Mouse (Mus musculus) midbrain, embryonic 16.5 days (tissue): ENCODE data around the gene Trmu. TPM values are rescaled to one million over a fixed set of nuclear protein-coding genes. Genes with fewer than 3 reads are reported as not detected.

Experiments
- ATAC-seq: fragments of 200-750 bp; cut with Nextera tagmentation; 2 replicates; pipeline ENCODE4 v1.8.0; 2017; ENCODE audit warnings: moderate TSS enrichment
- H3K27ac ChIP-seq: fragments of 300-500 bp; sonication (generic); 2 replicates; pipeline ENCODE4 v1.5.1; 2014; ENCODE audit warnings: mild to moderate bottlenecking, low read length, mixed read lengths
- H3K27me3 ChIP-seq: fragments of 300-500 bp; sonication (generic); 2 replicates; pipeline ENCODE4 v1.6.1; 2014; ENCODE audit warnings: low read depth, low read length, mixed read lengths; ENCODE audit not compliant: control insufficient read depth, insufficient read depth
- H3K36me3 ChIP-seq: fragments of 300-500 bp; sonication (generic); 2 replicates; pipeline ENCODE4 v1.6.1; 2014; ENCODE audit warnings: mild to moderate bottlenecking, low read length, moderate library complexity, mixed read lengths; ENCODE audit not compliant: control insufficient read depth, insufficient read depth
- H3K4me1 ChIP-seq: fragments of 300-500 bp; sonication (generic); 2 replicates; pipeline ENCODE4 v1.6.1; 2014; ENCODE audit warnings: mild to moderate bottlenecking, low read length, mixed read lengths; ENCODE audit not compliant: control insufficient read depth, insufficient read depth
- H3K4me2 ChIP-seq: fragments of 300-500 bp; sonication (generic); 2 replicates; pipeline ENCODE4 v1.6.1; 2014; ENCODE audit warnings: mild to moderate bottlenecking, low read length, mixed read lengths
- H3K4me3 ChIP-seq: fragments of 300-500 bp; sonication (generic); 2 replicates; pipeline ENCODE4 v1.5.1; 2014; ENCODE audit warnings: low read depth, mild to moderate bottlenecking, low read length, moderate library complexity, mixed read lengths
- H3K9ac ChIP-seq: fragments of 300-500 bp; sonication (generic); 2 replicates; pipeline ENCODE4 v1.6.1; 2014; ENCODE audit warnings: low read depth, low read length, mixed read lengths
- H3K9me3 ChIP-seq: fragments of 300-500 bp; sonication (generic); replicated peaks from 2 replicates; pipeline ENCODE4 v1.6.1; 2014; ENCODE audit warnings: mild to moderate bottlenecking, low read length, mixed read lengths; ENCODE audit not compliant: control insufficient read depth, poor library complexity, severe bottlenecking
- WGBS: fragments of 180-500 bp; shearing (Covaris S2); extraction: QIAGEN DNeasy Blood & Tissue Kit; methylation state at CpG from one replicate; pipeline ENCODE4 v1.1.7; 2014; 5-methylcytosine and 5-hydroxymethylcytosine counted together
- polyA plus RNA-seq: library from polyadenylated mRNA; unstranded; fragments of >200 nt; fragmentation: Nextera tagmentation; extraction: Ambion mirVana; gene quantifications from 2 replicates; pipeline ENCODE4 v1.2.1, GENCODE M21; 2015

The Trmu gene
- polyA plus RNA-seq, 1 experiment from 2014 or later = 59.5 TPM

GRCm38 (mm10) chr15:85903826-85904225, 24.7 kb downstream of the Trmu start:
- Histone ChIP-seq H3K4me2 (no peak overlapping the region), H3K9me3 (no peaks in the 10 kb centered on the region), H3K27me3 (no peaks in the 10 kb centered on the region), H3K36me3 (0 out of 2 replicates have a peak, but pooled peaks cover 2% of the 10 kb centered on the region), H3K4me3 (no peak overlapping the region), H3K9ac (no peak overlapping the region), H3K27ac (no peak overlapping the region), H3K4me1 (no peaks in the 10 kb centered on the region)
- 80% methylated on average over 8 of the region's 8 CpGs for WGBS
- no peak for ATAC-seq

GRCm38 (mm10) chr15:85908660-85909491, 29.8 kb downstream of the Trmu start:
- Histone ChIP-seq H3K9ac (no peak overlapping the region), H3K27ac (no peak overlapping the region), H3K4me2 (no peak overlapping the region), H3K9me3 (no peaks in the 10 kb centered on the region), H3K36me3 (no peaks in the 10 kb centered on the region), H3K4me3 (no peak overlapping the region), H3K4me1 (no peaks in the 10 kb centered on the region), H3K27me3 (no peaks in the 10 kb centered on the region)
- no peak for ATAC-seq
- WGBS = 95% methylated on average over 7 of the region's 7 CpGs

DNA sequence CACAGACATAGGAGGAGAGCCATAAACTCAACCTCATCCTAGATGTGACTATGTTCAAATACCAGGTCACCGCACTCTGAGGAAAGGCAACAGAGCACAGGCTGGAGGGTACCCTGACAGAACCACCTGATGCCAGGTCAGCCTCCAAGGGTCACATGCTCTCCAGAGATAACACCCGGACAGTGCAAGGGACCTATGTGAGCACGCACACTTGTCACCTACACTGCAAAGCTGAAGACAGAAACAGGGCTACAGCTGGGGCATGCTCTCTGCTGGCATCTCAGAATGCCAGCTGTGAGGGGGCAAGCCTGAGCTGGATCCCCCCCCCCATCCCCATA, 30.3 kb downstream of the Trmu start:
- H3K27ac ChIP-seq = no peak overlapping the region
- no peak overlapping the region for H3K4me3 ChIP-seq
- 97% methylated on average over 3 of the region's 3 CpGs for WGBS
- no peaks in the 10 kb centered on the region for H3K36me3 ChIP-seq
- no peaks in the 10 kb centered on the region for H3K27me3 ChIP-seq
- ATAC-seq = no peak
- no peaks in the 10 kb centered on the region for H3K9me3 ChIP-seq
- H3K9ac ChIP-seq = no peak overlapping the region
- H3K4me1 ChIP-seq = no peaks in the 10 kb centered on the region
- no peak overlapping the region for H3K4me2 ChIP-seq

DNA sequence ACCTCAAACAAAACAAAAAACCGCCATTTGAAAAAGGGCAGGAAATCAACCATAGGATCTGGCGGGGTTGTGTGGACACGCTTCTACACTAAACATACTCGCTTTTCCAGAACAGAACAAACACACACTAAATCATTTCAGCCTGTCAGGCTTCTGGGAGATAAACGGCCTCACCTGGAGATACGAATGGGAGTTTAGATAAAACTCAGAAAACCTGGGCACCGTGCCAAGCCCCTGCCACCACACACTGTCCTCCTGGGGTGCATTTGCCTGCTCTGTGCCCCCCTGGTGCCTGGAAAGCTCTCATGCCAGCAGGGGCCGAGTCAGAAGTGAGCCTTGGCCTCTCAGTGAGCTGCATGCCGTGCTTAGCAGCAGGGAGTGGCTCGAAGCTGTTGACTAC, 30.8 kb downstream of the Trmu start:
- H3K4me3 ChIP-seq = no peak overlapping the region
- WGBS = 57% methylated on average over 10 of the region's 10 CpGs

GRCm38 (mm10) chr15:85913605-85914004, 34.5 kb downstream of the Trmu start:
- Histone ChIP-seq H3K9me3 (no peaks in the 10 kb centered on the region), H3K9ac (no peak overlapping the region), H3K4me1 (no peaks in the 10 kb centered on the region), H3K27me3 (no peaks in the 10 kb centered on the region), H3K36me3 (no peaks in the 10 kb centered on the region), H3K4me3 (no peak overlapping the region), H3K4me2 (no peak overlapping the region), H3K27ac (no peak overlapping the region)
- ATAC-seq = no peak
- WGBS = 29% methylated on average over 2 of the region's 2 CpGs

More for the DNA sequence above, 30.8 kb downstream of the Trmu start:
- no peaks in the 10 kb centered on the region for H3K9me3 ChIP-seq
- no peak overlapping the region for H3K9ac ChIP-seq
- H3K4me2 ChIP-seq = no peak overlapping the region
- no peaks in the 10 kb centered on the region for H3K36me3 ChIP-seq
- no peaks in the 10 kb centered on the region for H3K27me3 ChIP-seq
- H3K4me1 ChIP-seq = no peaks in the 10 kb centered on the region
- no peak for ATAC-seq
- no peak overlapping the region for H3K27ac ChIP-seq

- no peak for ATAC-seq
- H3K4me3 ChIP-seq = no peak overlapping the region
- no peak overlapping the region for H3K9ac ChIP-seq
- H3K27me3 ChIP-seq = no peaks in the 10 kb centered on the region
- H3K4me2 ChIP-seq = no peak overlapping the region
- H3K27ac ChIP-seq = no peak overlapping the region
- WGBS = 44% methylated on average over 8 of the region's 8 CpGs
- H3K9me3 ChIP-seq = no peaks in the 10 kb centered on the region
- H3K4me1 ChIP-seq = no peaks in the 10 kb centered on the region
- no peaks in the 10 kb centered on the region for H3K36me3 ChIP-seq
Observed at GRCm38 (mm10) chr15:85919191-85919891, 40.2 kb downstream of the Trmu start.

GRCm38 (mm10) chr15:85919892-85920248, 40.8 kb downstream of the Trmu start:
- Histone ChIP-seq H3K9me3 (no peaks in the 10 kb centered on the region), H3K9ac (no peak overlapping the region), H3K4me1 (no peaks in the 10 kb centered on the region), H3K4me3 (no peak overlapping the region), H3K4me2 (no peak overlapping the region), H3K27me3 (no peaks in the 10 kb centered on the region), H3K36me3 (no peaks in the 10 kb centered on the region), H3K27ac (no peak overlapping the region)
- 60% methylated on average over 8 of the region's 8 CpGs for WGBS
- no peak for ATAC-seq

GRCm38 (mm10) chr15:85921855-85922254, 42.7 kb downstream of the Trmu start:
- H3K4me2 ChIP-seq = no peak overlapping the region
- no peak overlapping the region for H3K27ac ChIP-seq
- H3K4me3 ChIP-seq = no peak overlapping the region
- H3K9me3 ChIP-seq = no peaks in the 10 kb centered on the region
- H3K9ac ChIP-seq = no peak overlapping the region
- H3K36me3 ChIP-seq = no peaks in the 10 kb centered on the region
- no peaks in the 10 kb centered on the region for H3K4me1 ChIP-seq
- 91% methylated on average over 11 of the region's 11 CpGs for WGBS
- ATAC-seq = no peak
- H3K27me3 ChIP-seq = no peaks in the 10 kb centered on the region

GRCm38 (mm10) chr15:85928161-85928560, 49.0 kb downstream of the Trmu start:
- 70% methylated on average over 12 of the region's 12 CpGs for WGBS
- H3K9me3 ChIP-seq = no peaks in the 10 kb centered on the region
- H3K27ac ChIP-seq = no peak overlapping the region
- H3K27me3 ChIP-seq = no peaks in the 10 kb centered on the region
- no peak for ATAC-seq
- no peak overlapping the region for H3K9ac ChIP-seq
- no peak overlapping the region for H3K4me3 ChIP-seq
- H3K36me3 ChIP-seq = no peaks in the 10 kb centered on the region
- H3K4me1 ChIP-seq = no peaks in the 10 kb centered on the region
- no peak overlapping the region for H3K4me2 ChIP-seq
